Comparison of ENCODE assay signal across 26 mouse cellular contexts in genomic region chr9:110915466-110915865, GRCm38 (mm10). TPM values are rescaled to one million over a fixed set of nuclear protein-coding genes. Genes with fewer than 3 reads are reported as not detected.
DNase-seq lines count a peak whose midpoint lies in the region; ATAC-seq lines count a peak whose summit lies in the region.
"Had no signal": no experiment of that assay in that cellular context is flagged by ENCODE, and none has a peak within 500 bp of the region (broad histone marks: within the 10 kb centered on the region; RNA-seq: fewer than 3 reads in every experiment).

No protein-coding gene starts in this region.

- 57% methylated on average over 8 of the region's 8 CpGs for WGBS in embryonic facial prominence, embryonic 13.5 days
- WGBS in embryonic facial prominence, embryonic 10.5 days, result 74% methylated on average over 8 of the region's 8 CpGs

- no peak overlapping the region for H3K4me3 ChIP-seq in embryonic facial prominence, embryonic 13.5 days
- no peak overlapping the region for H3K4me3 ChIP-seq in embryonic facial prominence, embryonic 10.5 days
- H3K4me3 ChIP-seq: embryonic facial prominence, embryonic 12.5 days; forebrain, embryonic 13.5 days; gastrocnemius, adult 2 months; heart, embryonic 13.5 days; hindbrain, embryonic 12.5 days had no signal

- 0 out of 2 replicates have a peak overlapping the region, but pooled peaks have one; percentile 23 for H3K27ac ChIP-seq in embryonic facial prominence, embryonic 13.5 days
- H3K27ac ChIP-seq in embryonic facial prominence, embryonic 10.5 days (replicated peaks), result no peak overlapping the region
- H3K27ac ChIP-seq: embryonic facial prominence, embryonic 12.5 days; forebrain, embryonic 13.5 days; gastrocnemius, adult 2 months; heart, embryonic 13.5 days; hindbrain, embryonic 12.5 days had no signal

- no peak for ATAC-seq in embryonic facial prominence, embryonic 13.5 days (ENCODE audit: insufficient number of reproducible peaks, insufficient read depth, low FRiP score, low TSS enrichment, low read depth)
- ATAC-seq in common myeloid progenitor, adult 5-6 weeks (replicated peaks; ENCODE audit: low read depth, poor library complexity, severe bottlenecking), result peak; percentile 54; the same call in 1 of the 2 replicates
- ATAC-seq in megakaryocyte progenitor cell, adult 5-6 weeks (replicated peaks; ENCODE audit: poor library complexity), result peak; percentile 42
- ATAC-seq: activated CD4-positive, CD25-positive, alpha-beta regulatory T cell, adult 4 months; forebrain, embryonic 13.5 days; forebrain, postnatal 0 days; hindbrain, embryonic 16.5 days; Patski had no signal

- peaks cover 7% of the 10 kb centered on the region; the same call in 1 of the 2 replicates for H3K4me1 ChIP-seq in embryonic facial prominence, embryonic 13.5 days
- H3K4me1 ChIP-seq in embryonic facial prominence, embryonic 10.5 days, result peaks cover 8% of the 10 kb centered on the region
- H3K4me1 ChIP-seq: forebrain, embryonic 13.5 days; hindbrain, embryonic 12.5 days had no signal

- H3K4me2 ChIP-seq in embryonic facial prominence, embryonic 13.5 days, result no peak overlapping the region
- H3K4me2 ChIP-seq: embryonic facial prominence, embryonic 12.5 days; forebrain, embryonic 13.5 days; hindbrain, embryonic 12.5 days had no signal

- no peaks in the 10 kb centered on the region for H3K36me3 ChIP-seq in embryonic facial prominence, embryonic 13.5 days
- no peaks in the 10 kb centered on the region for H3K36me3 ChIP-seq in embryonic facial prominence, embryonic 10.5 days (replicated peaks)
- H3K36me3 ChIP-seq: embryonic facial prominence, embryonic 12.5 days; heart, embryonic 13.5 days; hindbrain, embryonic 12.5 days had no signal

- no peak overlapping the region for H3K9ac ChIP-seq in embryonic facial prominence, embryonic 13.5 days
- H3K9ac ChIP-seq: embryonic facial prominence, embryonic 12.5 days; forebrain, embryonic 13.5 days; forebrain, postnatal 0 days; heart, embryonic 13.5 days; hindbrain, embryonic 12.5 days had no signal

- H3K9me3 ChIP-seq in embryonic facial prominence, embryonic 13.5 days, result no peaks in the 10 kb centered on the region
- H3K9me3 ChIP-seq in embryonic facial prominence, embryonic 10.5 days, result no peaks in the 10 kb centered on the region
- H3K9me3 ChIP-seq: embryonic facial prominence, embryonic 12.5 days; forebrain, embryonic 13.5 days; heart, embryonic 13.5 days; hindbrain, embryonic 12.5 days had no signal

- no peaks in the 10 kb centered on the region for H3K27me3 ChIP-seq in embryonic facial prominence, embryonic 13.5 days
- no peaks in the 10 kb centered on the region for H3K27me3 ChIP-seq in embryonic facial prominence, embryonic 10.5 days (replicated peaks; ENCODE audit: low read depth, poor library complexity, severe bottlenecking)
- H3K27me3 ChIP-seq: embryonic facial prominence, embryonic 12.5 days; forebrain, embryonic 13.5 days; heart, embryonic 13.5 days had no signal

- no peak for DNase-seq in embryonic facial prominence, embryonic 10.5 days (ENCODE audit: low spot score)
- DNase-seq in thymus, postnatal 25 days, result peak; percentile 47
- DNase-seq in thymus, adult 18-20 months, result no peak
- no peak for DNase-seq in adrenal gland, adult 2 months
- DNase-seq: adrenal gland, postnatal 25 days; cerebellum, adult 18-20 months; cerebellum, adult 9-11 months; embryo, embryonic 11 days; forebrain, postnatal 0 days; gastrocnemius, adult 2 months; gastrocnemius, postnatal 25 days; heart, adult 11 months; heart, postnatal 36 days had no signal

RNA-seq across cellular contexts. Expression of gene Fam240a, which starts 1.2 kb away (rescaled TPM):
- not detected in 2 replicates for polyA plus RNA-seq in embryonic facial prominence, embryonic 13.5 days (2015; fragmentation: Nextera tagmentation; extraction: Ambion mirVana)
- polyA plus RNA-seq in embryonic facial prominence, embryonic 10.5 days (2016; fragmentation: Nextera tagmentation; extraction: Ambion mirVana), result not detected in 2 replicates
- total RNA-seq in common myeloid progenitor, adult 5-6 weeks (2017), result not detected in 2 replicates
- not detected in 2 replicates for total RNA-seq in megakaryocyte progenitor cell, adult 5-6 weeks (2015)
- not detected in 2 replicates for total RNA-seq in megakaryocyte progenitor cell, adult 5-6 weeks (2017)
- total RNA-seq in adrenal gland, adult 2 months (2021), result not detected
- not detected in 2 replicates for polyA plus RNA-seq in adrenal gland, adult 2 months (2012; rRNA removed)
- total RNA-seq: adrenal gland, adult 18-20 months; adrenal gland, postnatal 25 days; forebrain, postnatal 0 days; heart, postnatal 36 days had no signal
- polyA plus RNA-seq: C2C12; embryonic facial prominence, embryonic 12.5 days; forebrain, embryonic 13.5 days; heart, embryonic 13.5 days; heart, postnatal 0 days; hindbrain, embryonic 12.5 days; hindbrain, embryonic 16.5 days; Patski had no signal

RNA-seq across cellular contexts. Expression of gene Tdgf1, which starts 30.5 kb away (rescaled TPM):
- 0.62 and 0.87 TPM in 2 replicates for polyA plus RNA-seq in embryonic facial prominence, embryonic 13.5 days (2015; fragmentation: Nextera tagmentation; extraction: Ambion mirVana)
- not detected in 2 replicates for polyA plus RNA-seq in embryonic facial prominence, embryonic 10.5 days (2016; fragmentation: Nextera tagmentation; extraction: Ambion mirVana)
- total RNA-seq in common myeloid progenitor, adult 5-6 weeks (2017), result not detected in 2 replicates
- not detected in 2 replicates for total RNA-seq in megakaryocyte progenitor cell, adult 5-6 weeks (2015)
- not detected in 2 replicates for total RNA-seq in megakaryocyte progenitor cell, adult 5-6 weeks (2017)
- total RNA-seq in adrenal gland, adult 2 months (2021), result not detected
- polyA plus RNA-seq in adrenal gland, adult 2 months (2012; rRNA removed), result not detected in 2 replicates
- total RNA-seq: adrenal gland, adult 18-20 months; adrenal gland, postnatal 25 days; forebrain, postnatal 0 days; gastrocnemius, adult 2 months; gastrocnemius, postnatal 25 days; heart, postnatal 36 days had no signal
- polyA plus RNA-seq: C2C12; embryonic facial prominence, embryonic 12.5 days; forebrain, embryonic 13.5 days; heart, embryonic 13.5 days; heart, postnatal 0 days; hindbrain, embryonic 12.5 days; Patski had no signal

RNA-seq across cellular contexts. Expression of gene Tmie, which starts 35.6 kb away (rescaled TPM):
- 2.3 and 2.4 TPM in 2 replicates for polyA plus RNA-seq in embryonic facial prominence, embryonic 13.5 days (2015; fragmentation: Nextera tagmentation; extraction: Ambion mirVana)
- 0.31 and 0.60 TPM in 2 replicates for polyA plus RNA-seq in embryonic facial prominence, embryonic 10.5 days (2016; fragmentation: Nextera tagmentation; extraction: Ambion mirVana)
- total RNA-seq in common myeloid progenitor, adult 5-6 weeks (2017), result 0.23 TPM in 1 of 2 replicates, not detected in the other
- not detected in 2 replicates for total RNA-seq in megakaryocyte progenitor cell, adult 5-6 weeks (2015)
- not detected in 2 replicates for total RNA-seq in megakaryocyte progenitor cell, adult 5-6 weeks (2017)
- total RNA-seq in adrenal gland, adult 2 months (2021), result 1 to 10 TPM; 2.0 to 3.9 TPM
- 2.2 and 4.6 TPM in 2 replicates for polyA plus RNA-seq in adrenal gland, adult 2 months (2012; rRNA removed)
- polyA plus RNA-seq: C2C12 had no signal

RNA-seq across cellular contexts. Expression of gene Als2cl, which starts 35.8 kb away (rescaled TPM):
- 4.3 and 4.6 TPM in 2 replicates for polyA plus RNA-seq in embryonic facial prominence, embryonic 13.5 days (2015; fragmentation: Nextera tagmentation; extraction: Ambion mirVana)
- 1.5 and 2.1 TPM in 2 replicates for polyA plus RNA-seq in embryonic facial prominence, embryonic 10.5 days (2016; fragmentation: Nextera tagmentation; extraction: Ambion mirVana)
- 0.87 and 3.1 TPM in 2 replicates for total RNA-seq in common myeloid progenitor, adult 5-6 weeks (2017)
- total RNA-seq in megakaryocyte progenitor cell, adult 5-6 weeks (2015), result 0.07 and 0.44 TPM in 2 replicates
- total RNA-seq in megakaryocyte progenitor cell, adult 5-6 weeks (2017), result 0.08 and 0.20 TPM in 2 replicates
- 10 to 100 TPM; 13.3 to 20.2 TPM for total RNA-seq in adrenal gland, adult 2 months (2021)
- 43.0 and 52.5 TPM in 2 replicates for polyA plus RNA-seq in adrenal gland, adult 2 months (2012; rRNA removed)

RNA-seq across cellular contexts. Expression of gene Lrrc2, which starts 35.9 kb away (rescaled TPM):
- polyA plus RNA-seq in embryonic facial prominence, embryonic 13.5 days (2015; fragmentation: Nextera tagmentation; extraction: Ambion mirVana), result 0.28 and 0.62 TPM in 2 replicates
- 0.14 and 0.15 TPM in 2 replicates for polyA plus RNA-seq in embryonic facial prominence, embryonic 10.5 days (2016; fragmentation: Nextera tagmentation; extraction: Ambion mirVana)
- 0.32 and 1.7 TPM in 2 replicates for total RNA-seq in common myeloid progenitor, adult 5-6 weeks (2017)
- total RNA-seq in megakaryocyte progenitor cell, adult 5-6 weeks (2015), result 0.35 TPM in 1 of 2 replicates, not detected in the other
- not detected in 2 replicates for total RNA-seq in megakaryocyte progenitor cell, adult 5-6 weeks (2017)
- 10 to 100 TPM in 1 of 2 experiments, 1 to 10 TPM in 1; 8.0 to 18.5 TPM for total RNA-seq in adrenal gland, adult 2 months (2021)
- 0.34 and 0.39 TPM in 2 replicates for polyA plus RNA-seq in adrenal gland, adult 2 months (2012; rRNA removed)
- polyA plus RNA-seq: Patski had no signal
